ENCODE assay signal across 10 mouse cellular contexts in genomic region chr8:48527418-48527817, GRCm38 (mm10).
DNase-seq lines count a peak whose midpoint lies in the region; TF ChIP-seq lines count a peak whose summit lies in the region.
"Had no signal": no experiment of that assay in that cellular context is flagged by ENCODE, and none has a peak within 500 bp of the region (broad histone marks: within the 10 kb centered on the region; RNA-seq: fewer than 3 reads in every experiment).

No protein-coding gene starts in this region.

- H3K27ac ChIP-seq in gastrocnemius, adult 2 months: peak overlapping the region; percentile 51; the same call in 1 of the 2 replicates
- H3K27ac ChIP-seq in left cerebral cortex, adult 2 months: no peak overlapping the region
- H3K27ac ChIP-seq in MEL (ENCODE audit: control insufficient read depth, low read depth, low read length): no peak overlapping the region
- no peak overlapping the region for H3K27ac ChIP-seq in thymus, adult 2 months (ENCODE audit: control insufficient read depth, insufficient read depth, low read length)
- H3K27ac ChIP-seq: heart, embryonic 13.5 days had no signal

- no peak overlapping the region for H3K9ac ChIP-seq in MEL (ENCODE audit: control insufficient read depth, low read depth, low read length, poor library complexity, severe bottlenecking)
- H3K9ac ChIP-seq: heart, embryonic 13.5 days had no signal

- H3K27me3 ChIP-seq in MEL (ENCODE audit: control insufficient read depth in 1 of 2, insufficient read depth in 2 of 2, low read length in 2 of 2): no peaks in the 10 kb centered on the region
- H3K27me3 ChIP-seq in thymus, adult 2 months (ENCODE audit: control insufficient read depth, insufficient read depth, low read length): no peaks in the 10 kb centered on the region
- H3K27me3 ChIP-seq: heart, embryonic 13.5 days had no signal

- TF ChIP-seq CTCF in gastrocnemius, adult 2 months (IDR thresholded peaks at IDR 0.05): peak; percentile 68
- peak; percentile 64 for TF ChIP-seq CTCF in left cerebral cortex, adult 2 months (IDR thresholded peaks at IDR 0.05)
- TF ChIP-seq CTCF in MEL (IDR thresholded peaks at IDR 0.05 in 2 of 3, conservative IDR thresholded peaks at IDR 0.05 in 1 of 3; ENCODE audit: control insufficient read depth in 1 of 3, insufficient read depth in 1 of 3, low read depth in 2 of 3, low read length in 3 of 3, poor library complexity in 1 of 3, severe bottlenecking in 1 of 3): peak in 1 of 3 experiments; percentile 31; a peak in 1 of 6 replicates
- no peak for TF ChIP-seq CTCF in thymus, adult 2 months (IDR thresholded peaks at IDR 0.05; ENCODE audit: borderline replicate concordance, control insufficient read depth, extremely low read depth, insufficient read depth, low read length, poor library complexity)

- TF ChIP-seq RAD21 in MEL (IDR thresholded peaks at IDR 0.05; ENCODE audit: low read depth, low read length): peak; percentile 12

- no peaks in the 10 kb centered on the region for H3K4me1 ChIP-seq in MEL (ENCODE audit: control insufficient read depth in 1 of 2, insufficient read depth in 2 of 2, low read length in 2 of 2)
- H3K4me1 ChIP-seq in thymus, adult 2 months (replicated peaks; ENCODE audit: control insufficient read depth, insufficient read depth, low read length): no peaks in the 10 kb centered on the region

- no peak for TF ChIP-seq EP300 in MEL (IDR thresholded peaks at IDR 0.05; ENCODE audit: low read depth in 1 of 2, low read length in 2 of 2)

- H3K79me2 ChIP-seq in MEL (ENCODE audit: control insufficient read depth, insufficient read depth, low read length, poor library complexity): no peaks in the 10 kb centered on the region

- H3K9me3 ChIP-seq in MEL (replicated peaks; ENCODE audit: insufficient read depth, low read length): no peaks in the 10 kb centered on the region
- H3K9me3 ChIP-seq: heart, embryonic 13.5 days had no signal

- no peak for TF ChIP-seq POLR2A in MEL (IDR thresholded peaks at IDR 0.05; ENCODE audit: control insufficient read depth in 1 of 2, insufficient read depth in 1 of 2, low read depth in 1 of 2, low read length in 2 of 2, poor library complexity in 1 of 2)
- no peak for TF ChIP-seq POLR2A in thymus, adult 2 months (IDR thresholded peaks at IDR 0.05; ENCODE audit: control insufficient read depth, extremely low read depth, insufficient read depth, low read length, poor library complexity)

- no peak for DNase-seq in gastrocnemius, adult 2 months
- DNase-seq in gastrocnemius, postnatal 4 days (ENCODE audit: low spot score in 2 of 2): no peak
- no peak for DNase-seq in left cerebral cortex, adult 2 months (ENCODE audit: extremely low spot score in 1 of 2, low spot score in 2 of 2)
- DNase-seq in left cerebral cortex, postnatal 36 days (ENCODE audit: low spot score in 2 of 2): no peak
- DNase-seq in MEL (ENCODE audit: low read depth, low spot score): peak; percentile 9
- DNase-seq in mesoderm, embryonic 11.5 days (ENCODE audit: low read depth, low spot score): peak; percentile 29
- no peak for DNase-seq in adrenal gland, postnatal 10 days
- no peak for DNase-seq in thymus, adult 2 months
- DNase-seq: liver had no signal

- intact Hi-C loops in gastrocnemius, adult 2 months (cut with DNase I): loop anchor here (1.0 kb wide), 2 partner anchors 16 to 305 kb away; no protein-coding TSS in a partner anchor
- intact Hi-C loops in left cerebral cortex, adult 2 months (cut with DNase I): loop anchor here (1.0 to 10.0 kb wide), 2 partner anchors 305 to 433 kb away; partner anchors contain the start of gene Dctd
- intact Hi-C loops in left cerebral cortex, postnatal 36 days (cut with DNase I): loop anchor here (2.0 kb wide), 1 partner anchor 305 kb away; no protein-coding TSS in a partner anchor

- H3K36me3 ChIP-seq in MEL (ENCODE audit: control insufficient read depth in 1 of 2, insufficient read depth in 2 of 2, low read length in 2 of 2): no peaks in the 10 kb centered on the region
- no peaks in the 10 kb centered on the region for H3K36me3 ChIP-seq in thymus, adult 2 months (ENCODE audit: control insufficient read depth, insufficient read depth, low read length)
- H3K36me3 ChIP-seq: heart, embryonic 13.5 days had no signal

- peak overlapping the region; percentile 38 for H3K4me3 ChIP-seq in gastrocnemius, adult 2 months
- H3K4me3 ChIP-seq in left cerebral cortex, adult 2 months: no peak overlapping the region
- no peak overlapping the region for H3K4me3 ChIP-seq in MEL (ENCODE audit: control insufficient read depth in 1 of 2, insufficient read depth in 1 of 2, low read depth in 2 of 2, low read length in 2 of 2)
- no peak overlapping the region for H3K4me3 ChIP-seq in thymus, adult 2 months (ENCODE audit: control insufficient read depth, insufficient read depth, low read length)
- H3K4me3 ChIP-seq: heart, embryonic 13.5 days had no signal

- WGBS in thymus, adult 2 months: 8% methylated on average over 6 of the region's 6 CpGs

TF ChIP-seq in MEL, 35 proteins besides CTCF, POLR2A, EP300 and RAD21:
- TF ChIP-seq SMC3 (IDR thresholded peaks at IDR 0.05; ENCODE audit: low read depth, low read length): peak; percentile 30; the same call in 1 of the 2 replicates
- TF ChIP-seq E2F4 (IDR thresholded peaks at IDR 0.05; ENCODE audit: borderline replicate concordance, low read depth, low read length): no peak
- TF ChIP-seq MAX (IDR thresholded peaks at IDR 0.05; ENCODE audit: low read length): no peak
- TF ChIP-seq CHD2 (IDR thresholded peaks at IDR 0.05; ENCODE audit: low read length): no peak
- no peak for TF ChIP-seq CHD1 (IDR thresholded peaks at IDR 0.05; ENCODE audit: low read depth, low read length)
- TF ChIP-seq ZC3H11A (IDR thresholded peaks at IDR 0.05; ENCODE audit: low read depth, low read length): no peak
- no peak for TF ChIP-seq ELF1 (IDR thresholded peaks at IDR 0.05; ENCODE audit: low read depth, low read length)
- no peak for TF ChIP-seq ZNF384 (IDR thresholded peaks at IDR 0.05; ENCODE audit: low read depth, low read length)

Comparison
In these comparisons a context has a peak if more than half of its experiments do, and no peak if none do; other contexts are left out.
1. DNase-seq: peak in MEL (single experiment) and mesoderm, embryonic 11.5 days (single experiment); none in gastrocnemius, adult 2 months (single experiment), gastrocnemius, postnatal 4 days (0 of 2), left cerebral cortex, adult 2 months (0 of 2), left cerebral cortex, postnatal 36 days (0 of 2), adrenal gland, postnatal 10 days (single experiment) and thymus, adult 2 months (single experiment).